Mouse (Mus musculus): ENCODE data around the gene Arfgef2. TPM values are rescaled to one million over a fixed set of nuclear protein-coding genes. Genes with fewer than 3 reads are reported as not detected.
A peak's percentile ranks its signal among the peaks of the same experiment; 100 is the strongest.

Arfgef2 gene
- polyA plus RNA-seq, 1 experiment from 2014 or later = 5.0 TPM

DNA sequence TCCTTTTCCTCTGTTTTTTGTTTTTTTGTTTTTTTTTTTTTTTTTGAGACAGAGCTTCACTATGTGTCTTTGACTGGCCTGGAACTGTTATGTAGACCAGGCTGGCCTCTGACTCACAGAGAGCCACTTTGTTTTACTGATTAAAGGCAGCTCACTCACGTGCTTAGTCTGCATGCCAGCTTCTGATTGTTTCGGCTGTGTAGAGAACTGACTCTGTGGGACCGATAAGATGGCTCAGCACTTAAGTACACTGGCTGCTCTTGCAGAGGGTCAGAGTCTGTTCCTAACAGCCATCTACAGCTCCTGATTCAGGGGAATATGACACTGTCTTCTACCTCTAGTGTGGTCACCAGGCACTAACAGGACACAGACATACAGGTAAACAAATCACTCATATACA lies 57.1 kb downstream of the Arfgef2 start:
- peak overlapping the region; percentile 25; the same call in 1 of the 2 replicates for H3K27ac ChIP-seq
- H3K36me3 ChIP-seq = peaks cover 76% of the 10 kb centered on the region
- ATAC-seq (replicated peaks; ENCODE audit: insufficient number of reproducible peaks, insufficient read depth, low FRiP score, low read depth) = peak; percentile 44
- no peaks in the 10 kb centered on the region for H3K27me3 ChIP-seq
- 27% methylated on average over 3 of the region's 3 CpGs for WGBS
- H3K9ac ChIP-seq = no peak overlapping the region
- no peaks in the 10 kb centered on the region for H3K9me3 ChIP-seq (replicated peaks)
- no peak overlapping the region for H3K4me2 ChIP-seq
- H3K4me1 ChIP-seq (replicated peaks) = peaks cover 22% of the 10 kb centered on the region
- no peak overlapping the region for H3K4me3 ChIP-seq

DNA sequence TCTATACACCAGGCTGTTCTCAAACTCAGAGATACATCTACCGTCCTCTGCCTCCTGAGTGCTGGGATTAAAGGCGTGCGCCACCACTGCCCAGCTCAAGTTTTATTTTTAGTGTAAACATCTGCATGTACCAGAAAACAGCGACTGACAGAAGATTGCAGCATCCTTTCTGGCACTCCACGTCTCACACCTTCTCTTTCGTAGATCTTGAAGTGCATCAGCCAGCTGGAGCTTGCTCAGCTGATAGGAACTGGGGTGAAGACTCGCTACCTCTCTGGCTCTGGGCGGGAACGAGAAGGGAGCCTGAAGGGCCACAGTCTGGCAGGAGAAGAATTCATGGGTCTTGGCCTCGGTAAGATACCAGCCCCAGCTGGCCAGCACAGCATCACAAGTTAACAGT lies 60.1 kb downstream of the Arfgef2 start:
- Histone ChIP-seq H3K9me3 (replicated peaks) (no peaks in the 10 kb centered on the region), H3K9ac (no peak overlapping the region), H3K4me1 (replicated peaks) (peaks cover 22% of the 10 kb centered on the region), H3K27me3 (no peaks in the 10 kb centered on the region), H3K4me3 (no peak overlapping the region), H3K4me2 (no peak overlapping the region), H3K36me3 (peaks cover 78% of the 10 kb centered on the region), H3K27ac (no peak overlapping the region)
- 45% methylated on average over 10 of the region's 10 CpGs for WGBS
- peak; percentile 47; the same call in 1 of the 2 replicates for ATAC-seq (replicated peaks; ENCODE audit: insufficient number of reproducible peaks, insufficient read depth, low FRiP score, low read depth)

DNA sequence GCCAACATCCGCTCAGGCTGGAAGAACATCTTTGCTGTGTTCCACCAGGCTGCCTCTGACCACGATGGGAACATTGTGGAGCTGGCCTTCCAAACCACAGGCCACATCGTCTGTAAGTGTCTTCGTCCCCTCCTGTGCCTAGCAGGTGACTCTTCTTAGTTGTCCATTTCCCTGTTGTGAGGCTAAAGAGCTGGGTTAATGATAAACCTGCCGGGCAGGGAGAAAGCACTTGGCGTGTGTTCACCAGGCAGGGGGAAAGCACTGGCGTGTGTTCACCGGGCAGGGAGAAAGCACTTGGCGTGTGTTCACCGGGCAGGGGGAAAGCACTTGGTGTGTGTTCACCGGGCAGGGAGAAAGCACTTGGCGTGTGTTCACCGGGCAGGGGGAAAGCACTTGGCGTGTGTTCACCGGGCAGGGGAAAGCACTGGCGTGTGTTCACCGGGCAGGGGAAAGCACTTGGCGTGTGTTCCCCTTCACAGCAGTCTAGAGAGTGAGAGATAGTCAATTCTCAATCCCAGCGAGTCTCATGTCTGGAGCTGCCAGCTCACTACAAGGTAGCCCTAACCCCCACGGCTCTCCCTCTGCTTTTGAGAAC lies 65.0 kb downstream of the Arfgef2 start:
- 85% methylated on average over 20 of the region's 20 CpGs for WGBS
- no peaks in the 10 kb centered on the region for H3K27me3 ChIP-seq
- H3K36me3 ChIP-seq = peaks cover 84% of the 10 kb centered on the region
- peaks cover 10% of the 10 kb centered on the region for H3K4me1 ChIP-seq (replicated peaks)
- H3K9me3 ChIP-seq (replicated peaks) = no peaks in the 10 kb centered on the region
- no peak overlapping the region for H3K9ac ChIP-seq
- no peak overlapping the region for H3K4me3 ChIP-seq
- ATAC-seq (replicated peaks; ENCODE audit: insufficient number of reproducible peaks, insufficient read depth, low FRiP score, low read depth) = no peak
- H3K27ac ChIP-seq = 0 out of 2 replicates have a peak overlapping the region, but pooled peaks have one; percentile 2
- H3K4me2 ChIP-seq = no peak overlapping the region

DNA sequence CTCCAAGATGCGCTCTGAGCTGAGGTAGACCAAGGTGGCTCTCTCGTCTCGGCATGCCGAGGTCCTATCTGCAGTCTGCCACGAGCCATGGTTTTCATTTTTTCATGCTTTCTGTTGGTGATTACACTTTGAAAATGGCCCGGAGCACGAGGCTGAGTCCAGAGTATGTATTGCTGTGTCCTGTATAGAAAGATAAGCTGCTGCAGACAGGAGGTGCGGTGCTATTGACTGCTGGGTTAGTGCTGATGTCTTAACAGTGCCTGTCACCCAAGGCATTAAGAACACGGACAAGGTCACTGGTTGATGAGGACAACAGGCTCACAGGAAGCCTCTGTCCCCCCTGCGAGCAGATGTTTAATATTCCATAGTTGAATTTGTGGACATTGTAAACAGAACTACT lies 65.5 kb downstream of the Arfgef2 start:
- Histone ChIP-seq H3K36me3 (peaks cover 82% of the 10 kb centered on the region), H3K9ac (no peak overlapping the region), H3K27ac (0 out of 2 replicates have a peak overlapping the region, but pooled peaks have one; percentile 2), H3K4me2 (no peak overlapping the region), H3K27me3 (no peaks in the 10 kb centered on the region), H3K4me1 (replicated peaks) (peaks cover 5% of the 10 kb centered on the region), H3K4me3 (no peak overlapping the region), H3K9me3 (replicated peaks) (no peaks in the 10 kb centered on the region)
- 60% methylated on average over 10 of the region's 10 CpGs for WGBS
- no peak for ATAC-seq (replicated peaks; ENCODE audit: insufficient number of reproducible peaks, insufficient read depth, low FRiP score, low read depth)

DNA sequence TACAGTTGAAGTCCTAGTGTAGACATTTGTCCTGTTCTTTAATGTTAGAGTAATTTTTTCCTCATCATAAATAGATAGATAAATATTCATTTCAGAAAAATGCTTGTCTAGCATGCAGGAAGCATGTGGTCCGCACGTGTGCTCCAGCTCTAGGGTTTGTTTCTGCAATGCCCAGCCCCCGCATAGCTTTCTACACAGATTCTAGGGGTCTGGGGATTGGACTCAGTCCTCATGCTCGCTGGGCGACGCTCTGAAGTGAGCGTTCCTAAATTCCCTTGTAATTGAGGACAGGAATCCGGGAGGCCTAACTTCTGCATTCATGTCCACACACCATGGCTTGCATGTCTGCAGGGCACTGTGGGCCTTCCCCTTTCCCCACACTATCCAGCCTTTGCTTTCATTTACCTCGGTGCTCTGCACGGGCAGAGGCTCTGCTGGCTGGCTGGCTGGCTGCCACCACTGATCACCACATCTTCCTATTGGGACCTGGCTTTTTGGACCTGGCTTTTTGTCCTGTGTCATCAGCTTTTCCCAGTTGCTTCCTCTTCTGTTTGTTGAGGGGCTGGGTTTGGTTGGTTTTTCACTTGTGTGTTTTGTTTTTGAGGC lies 69.4 kb downstream of the Arfgef2 start:
- no peak overlapping the region for H3K9ac ChIP-seq
- H3K27me3 ChIP-seq = no peaks in the 10 kb centered on the region
- H3K4me2 ChIP-seq = no peak overlapping the region
- no peak overlapping the region for H3K27ac ChIP-seq
- WGBS = 80% methylated on average over 10 of the region's 10 CpGs
- no peaks in the 10 kb centered on the region for H3K9me3 ChIP-seq (replicated peaks)
- H3K4me1 ChIP-seq (replicated peaks) = no peaks in the 10 kb centered on the region
- no peak for ATAC-seq (replicated peaks; ENCODE audit: insufficient number of reproducible peaks, insufficient read depth, low FRiP score, low read depth)
- H3K36me3 ChIP-seq = peaks cover 83% of the 10 kb centered on the region
- no peak overlapping the region for H3K4me3 ChIP-seq

DNA sequence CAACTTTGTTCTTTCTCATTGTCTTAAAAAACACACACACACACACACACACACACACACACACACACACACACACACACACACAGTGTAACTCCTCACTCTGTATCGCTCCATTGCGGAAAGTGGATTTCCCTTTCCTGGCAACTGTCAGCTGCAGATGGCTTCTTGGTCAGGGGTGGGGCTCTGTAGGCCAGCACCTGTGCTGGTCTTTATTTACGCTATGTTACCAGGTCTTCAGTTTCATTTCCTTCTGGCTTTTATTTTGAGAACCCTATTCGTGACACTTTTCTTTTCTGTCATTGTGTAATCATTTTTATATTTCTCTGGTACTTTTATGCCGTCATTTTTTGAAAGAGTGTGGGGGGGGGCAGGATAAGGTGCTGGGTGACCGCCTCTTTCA lies 70.2 kb downstream of the Arfgef2 start:
- no peak for ATAC-seq (replicated peaks; ENCODE audit: insufficient number of reproducible peaks, insufficient read depth, low FRiP score, low read depth)
- peaks cover 78% of the 10 kb centered on the region for H3K36me3 ChIP-seq
- no peaks in the 10 kb centered on the region for H3K4me1 ChIP-seq (replicated peaks)
- no peak overlapping the region for H3K4me2 ChIP-seq
- H3K4me3 ChIP-seq = no peak overlapping the region
- H3K9me3 ChIP-seq (replicated peaks) = no peaks in the 10 kb centered on the region
- no peak overlapping the region for H3K9ac ChIP-seq
- H3K27ac ChIP-seq = no peak overlapping the region
- no peaks in the 10 kb centered on the region for H3K27me3 ChIP-seq
- 88% methylated on average over 6 of the region's 6 CpGs for WGBS

DNA sequence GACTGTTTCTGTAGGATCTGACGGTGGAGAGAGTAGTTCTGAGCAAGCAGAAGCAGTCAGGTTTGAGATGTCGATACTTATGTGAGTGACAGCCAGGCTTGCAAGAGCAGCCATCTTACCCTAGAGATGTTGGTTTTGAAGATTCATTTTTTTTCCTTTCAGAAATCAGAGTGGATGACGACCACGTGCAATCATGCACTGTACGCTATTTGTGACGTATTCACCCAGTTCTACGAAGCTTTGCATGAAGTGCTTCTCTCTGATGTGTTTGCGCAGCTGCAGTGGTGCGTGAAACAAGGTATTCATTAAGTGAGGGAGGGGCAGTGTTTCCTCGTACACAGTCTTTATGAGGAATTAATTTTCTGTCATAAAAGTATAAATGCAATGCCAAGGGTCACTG lies 70.9 kb downstream of the Arfgef2 start:
- no peaks in the 10 kb centered on the region for H3K4me1 ChIP-seq (replicated peaks)
- H3K27ac ChIP-seq = no peak overlapping the region
- no peak overlapping the region for H3K4me2 ChIP-seq
- H3K4me3 ChIP-seq = no peak overlapping the region
- ATAC-seq (replicated peaks; ENCODE audit: insufficient number of reproducible peaks, insufficient read depth, low FRiP score, low read depth) = no peak
- H3K27me3 ChIP-seq = no peaks in the 10 kb centered on the region
- peaks cover 76% of the 10 kb centered on the region for H3K36me3 ChIP-seq
- WGBS = 90% methylated on average over 10 of the region's 10 CpGs
- no peak overlapping the region for H3K9ac ChIP-seq
- no peaks in the 10 kb centered on the region for H3K9me3 ChIP-seq (replicated peaks)

DNA sequence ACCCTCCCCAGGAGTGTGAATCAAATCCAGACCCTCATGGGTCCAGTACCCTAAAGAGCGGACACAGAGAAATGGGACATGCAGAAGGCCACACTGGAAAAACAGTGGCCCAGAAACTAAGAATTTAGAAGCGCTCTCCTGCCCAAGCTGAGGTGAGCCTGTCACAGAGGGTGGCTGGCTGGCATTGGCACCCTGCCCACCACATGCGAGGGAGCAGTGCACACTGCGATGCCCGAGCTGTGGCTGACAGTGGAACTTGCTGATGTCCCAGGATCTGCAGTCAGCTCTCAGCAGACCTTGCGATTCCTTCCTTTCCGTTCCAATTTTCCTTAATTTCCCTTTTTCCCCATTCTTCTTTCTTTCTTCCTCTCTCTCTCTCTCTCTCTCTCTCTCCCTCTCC lies 79.7 kb downstream of the Arfgef2 start:
- Histone ChIP-seq H3K36me3 (peaks cover 40% of the 10 kb centered on the region), H3K4me1 (replicated peaks) (no peaks in the 10 kb centered on the region), H3K4me2 (no peak overlapping the region), H3K9me3 (replicated peaks) (no peaks in the 10 kb centered on the region), H3K9ac (no peak overlapping the region), H3K27ac (no peak overlapping the region), H3K4me3 (no peak overlapping the region), H3K27me3 (no peaks in the 10 kb centered on the region)
- no peak for ATAC-seq (replicated peaks; ENCODE audit: insufficient number of reproducible peaks, insufficient read depth, low FRiP score, low read depth)
- 83% methylated on average over 7 of the region's 7 CpGs for WGBS

DNA sequence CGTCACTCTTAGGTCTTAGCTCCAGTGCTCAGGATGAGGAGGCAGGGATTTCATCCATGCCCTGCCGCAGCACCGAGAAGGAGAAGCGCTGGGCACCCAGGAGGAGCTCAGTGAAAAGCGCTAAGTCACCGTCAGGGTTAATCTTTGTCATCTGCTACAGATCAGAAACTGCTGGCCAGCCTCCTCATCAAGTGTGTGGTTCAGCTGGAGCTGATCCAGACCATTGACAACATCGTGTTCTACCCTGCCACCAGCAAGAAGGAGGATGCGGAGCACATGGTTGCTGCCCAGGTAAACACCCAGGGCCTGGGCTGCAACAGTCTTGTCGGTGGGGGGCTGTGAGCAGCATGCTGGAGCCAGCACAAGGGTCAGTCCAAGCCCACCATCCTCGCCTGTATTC lies 80.2 kb downstream of the Arfgef2 start:
- WGBS = 77% methylated on average over 10 of the region's 10 CpGs
- no peak overlapping the region for H3K27ac ChIP-seq
- H3K9me3 ChIP-seq (replicated peaks) = no peaks in the 10 kb centered on the region
- no peak for ATAC-seq (replicated peaks; ENCODE audit: insufficient number of reproducible peaks, insufficient read depth, low FRiP score, low read depth)
- no peaks in the 10 kb centered on the region for H3K27me3 ChIP-seq
- no peak overlapping the region for H3K4me3 ChIP-seq
- H3K4me1 ChIP-seq (replicated peaks) = no peaks in the 10 kb centered on the region
- no peak overlapping the region for H3K4me2 ChIP-seq
- peaks cover 45% of the 10 kb centered on the region for H3K36me3 ChIP-seq
- no peak overlapping the region for H3K9ac ChIP-seq

DNA sequence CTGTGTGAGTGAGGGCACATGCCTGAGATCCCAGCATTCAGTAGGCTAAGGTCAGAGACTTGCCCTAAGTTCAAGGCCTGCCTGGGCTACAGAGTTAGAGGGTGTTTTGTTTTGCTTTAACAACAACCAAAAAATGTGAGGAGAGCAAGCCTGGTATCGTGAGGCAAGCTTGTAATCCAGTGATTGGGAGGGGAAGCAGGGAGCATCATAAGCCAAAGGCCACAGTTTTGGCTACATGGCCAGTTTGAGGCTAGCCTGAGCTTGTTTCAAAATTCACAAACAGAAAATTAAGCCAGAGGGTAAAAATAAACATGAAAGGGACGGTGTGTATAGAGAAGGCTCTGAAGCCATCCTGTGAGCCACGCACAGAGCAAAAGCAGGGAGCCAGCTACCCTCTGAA lies 80.8 kb downstream of the Arfgef2 start:
- peaks cover 43% of the 10 kb centered on the region for H3K36me3 ChIP-seq
- no peak overlapping the region for H3K4me2 ChIP-seq
- H3K4me3 ChIP-seq = no peak overlapping the region
- H3K9ac ChIP-seq = no peak overlapping the region
- no peak for ATAC-seq (replicated peaks; ENCODE audit: insufficient number of reproducible peaks, insufficient read depth, low FRiP score, low read depth)
- H3K9me3 ChIP-seq (replicated peaks) = no peaks in the 10 kb centered on the region
- 84% methylated on average over 3 of the region's 3 CpGs for WGBS
- no peaks in the 10 kb centered on the region for H3K4me1 ChIP-seq (replicated peaks)
- H3K27ac ChIP-seq = no peak overlapping the region
- no peaks in the 10 kb centered on the region for H3K27me3 ChIP-seq

DNA sequence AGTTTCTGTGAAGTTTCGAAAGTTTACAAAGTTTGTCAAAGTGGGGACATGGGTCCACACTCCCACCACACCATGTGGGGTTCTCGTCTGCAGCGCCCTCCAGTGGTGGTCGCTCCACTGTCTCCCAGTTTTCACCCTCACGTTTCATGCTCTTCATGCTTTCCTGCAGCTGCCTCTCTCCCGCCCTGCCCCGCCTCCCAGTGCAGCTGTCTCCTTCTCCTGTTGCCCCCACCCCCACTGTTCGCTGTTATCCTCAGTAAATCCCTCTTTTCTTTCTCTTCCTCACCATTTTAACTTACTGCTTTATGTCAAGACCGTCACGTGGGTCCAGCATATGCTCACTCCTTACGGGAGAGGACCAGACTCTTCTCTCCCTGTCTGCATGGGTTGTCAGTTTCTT lies 82.4 kb downstream of the Arfgef2 start:
- no peak for ATAC-seq (replicated peaks; ENCODE audit: insufficient number of reproducible peaks, insufficient read depth, low FRiP score, low read depth)
- Histone ChIP-seq H3K27me3 (no peaks in the 10 kb centered on the region), H3K9ac (no peak overlapping the region), H3K9me3 (replicated peaks) (no peaks in the 10 kb centered on the region), H3K27ac (no peak overlapping the region), H3K4me2 (no peak overlapping the region), H3K4me3 (no peak overlapping the region), H3K36me3 (peaks cover 41% of the 10 kb centered on the region), H3K4me1 (replicated peaks) (no peaks in the 10 kb centered on the region)
- 51% methylated on average over 11 of the region's 11 CpGs for WGBS

DNA sequence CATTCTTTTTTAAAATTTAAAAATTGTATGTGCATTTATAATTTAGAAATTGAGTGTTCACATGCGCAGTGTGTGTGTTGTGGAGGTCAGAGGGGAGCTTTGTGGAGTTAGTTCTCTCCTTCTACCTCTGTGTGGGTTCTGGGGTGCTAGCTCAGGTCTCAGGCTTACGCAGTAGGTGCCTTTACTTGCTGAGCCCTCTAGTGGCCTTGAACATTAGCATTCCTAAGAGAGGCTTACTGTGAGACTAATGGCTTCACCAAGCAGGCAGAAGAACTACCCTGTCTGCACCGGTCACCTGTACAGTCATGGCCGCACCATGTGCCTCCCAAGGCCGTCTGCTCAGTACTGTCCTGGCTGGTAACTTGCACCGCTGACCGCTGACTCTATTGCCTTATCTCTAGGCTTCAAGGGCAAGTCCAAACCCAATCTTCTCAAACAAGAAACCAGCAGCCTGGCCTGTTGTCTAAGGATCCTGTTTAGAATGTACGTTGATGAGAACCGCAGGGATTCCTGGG lies 86.0 kb downstream of the Arfgef2 start:
- no peak for ATAC-seq (replicated peaks; ENCODE audit: insufficient number of reproducible peaks, insufficient read depth, low FRiP score, low read depth)
- no peaks in the 10 kb centered on the region for H3K27me3 ChIP-seq
- no peaks in the 10 kb centered on the region for H3K4me1 ChIP-seq (replicated peaks)
- no peak overlapping the region for H3K27ac ChIP-seq
- no peak overlapping the region for H3K9ac ChIP-seq
- H3K36me3 ChIP-seq = peaks cover 55% of the 10 kb centered on the region
- WGBS = 76% methylated on average over 9 of the region's 9 CpGs
- no peak overlapping the region for H3K4me2 ChIP-seq
- H3K4me3 ChIP-seq = no peak overlapping the region
- no peaks in the 10 kb centered on the region for H3K9me3 ChIP-seq (replicated peaks)
